Mouse (Mus musculus) embryonic fibroblast, embryonic 13.5 days (primary cell): ENCODE measurements at regions not wholly inside any gene's neighbourhood (a gene's known extent, or its start where the extent isn't known, plus 50 kb on each side); places are given as distances from the start of the nearest gene placed in this dataset.

Source experiments
- H3K27ac ChIP-seq: 2 replicates; pipeline ENCODE4 v1.5.1; 2012; ENCODE audit warnings: low read length, control low read depth, inconsistent platforms; ENCODE audit not compliant: insufficient read depth
- H3K4me1 ChIP-seq: 2 replicates; pipeline ENCODE4 v1.6.1; 2011; ENCODE audit warnings: low read length; ENCODE audit not compliant: control insufficient read depth, insufficient read depth
- H3K4me3 ChIP-seq: 2 replicates; pipeline ENCODE4 v1.5.1; 2011; ENCODE audit warnings: mild to moderate bottlenecking, control low read depth, low read length; ENCODE audit not compliant: insufficient read depth
- CTCF ChIP-seq: IDR thresholded peaks from 2 replicates; pipeline ENCODE4 v1.5.1; 2011; ENCODE audit warnings: mild to moderate bottlenecking, control low read depth, low read length, moderate library complexity, borderline replicate concordance; ENCODE audit not compliant: insufficient read depth
- POLR2A ChIP-seq: IDR thresholded peaks from 2 replicates; pipeline ENCODE4 v1.6.1; 2011; ENCODE audit warnings: low read depth, mild to moderate bottlenecking, control low read depth, low read length, moderate library complexity

GRCm38 (mm10) chr3:66762446-66762845, 218.7 kb upstream of the Rsrc1 start:
- Histone ChIP-seq H3K4me3 (no peak overlapping the region), H3K27ac (no peak overlapping the region), H3K4me1 (peaks cover 13% of the 10 kb centered on the region)
- TF ChIP-seq POLR2A, result no peak

GRCm38 (mm10) chr3:66797351-66798010, 183.7 kb upstream of the Rsrc1 start:
- H3K4me1 ChIP-seq, result no peaks in the 10 kb centered on the region; the same call in 1 of the 2 replicates
- H3K4me3 ChIP-seq, result no peak overlapping the region
- TF ChIP-seq POLR2A (no peak), CTCF (no peak)
- no peak overlapping the region for H3K27ac ChIP-seq

GRCm38 (mm10) chr3:66798292-66798691, 182.9 kb upstream of the Rsrc1 start:
- no peak overlapping the region for H3K4me3 ChIP-seq
- no peak overlapping the region for H3K27ac ChIP-seq
- no peak for TF ChIP-seq CTCF
- no peak for TF ChIP-seq POLR2A
- H3K4me1 ChIP-seq, result no peaks in the 10 kb centered on the region; the same call in none of the 2 replicates

GRCm38 (mm10) chr3:66802538-66802937, 178.7 kb upstream of the Rsrc1 start:
- TF ChIP-seq POLR2A (no peak), CTCF (no peak)
- no peaks in the 10 kb centered on the region; the same call in none of the 2 replicates for H3K4me1 ChIP-seq

GRCm38 (mm10) chr3:66806176-66806575, 175.0 kb upstream of the Rsrc1 start:
- Histone ChIP-seq H3K27ac (no peak overlapping the region), H3K4me1 (no peaks in the 10 kb centered on the region; the same call in 1 of the 2 replicates), H3K4me3 (no peak overlapping the region)
- no peak for TF ChIP-seq CTCF
- TF ChIP-seq POLR2A, result no peak

More at GRCm38 (mm10) chr3:66802538-66802937, 178.7 kb upstream of the Rsrc1 start:
- Histone ChIP-seq H3K4me3 (no peak overlapping the region), H3K27ac (no peak overlapping the region)

GRCm38 (mm10) chr3:66812686-66813445, 168.3 kb upstream of the Rsrc1 start:
- Histone ChIP-seq H3K4me3 (no peak overlapping the region), H3K4me1 (no peaks in the 10 kb centered on the region), H3K27ac (no peak overlapping the region)
- no peak for TF ChIP-seq POLR2A
- no peak for TF ChIP-seq CTCF

GRCm38 (mm10) chr3:66825761-66826160, 155.4 kb upstream of the Rsrc1 start:
- no peak overlapping the region for H3K27ac ChIP-seq
- H3K4me1 ChIP-seq, result no peaks in the 10 kb centered on the region
- H3K4me3 ChIP-seq, result no peak overlapping the region
- TF ChIP-seq POLR2A, result no peak
- no peak for TF ChIP-seq CTCF
